Mouse (Mus musculus) midbrain, embryonic 13.5 days (tissue): ENCODE results near the gene Skiv2l. TPM values are rescaled to one million over a fixed set of nuclear protein-coding genes. Genes with fewer than 3 reads are reported as not detected.

ENCODE experiments used
- ATAC-seq: fragments of 200-750 bp; cut with Nextera tagmentation; 2 replicates; pipeline ENCODE4 v1.8.0; 2017; ENCODE audit warnings: mild to moderate bottlenecking, moderate TSS enrichment, moderate library complexity
- H3K27ac ChIP-seq: fragments of 300-500 bp; sonication (generic); 2 replicates; pipeline ENCODE4 v1.5.1; 2015; ENCODE audit warnings: inconsistent platforms, mild to moderate bottlenecking, moderate library complexity
- H3K27me3 ChIP-seq: fragments of 300-500 bp; sonication (generic); 2 replicates; pipeline ENCODE4 v1.6.1; 2015; ENCODE audit warnings: mild to moderate bottlenecking, inconsistent platforms
- H3K36me3 ChIP-seq: fragments of 300-500 bp; sonication (generic); 2 replicates; pipeline ENCODE4 v1.6.1; 2015; ENCODE audit warnings: mild to moderate bottlenecking, inconsistent platforms
- H3K4me1 ChIP-seq: fragments of 300-500 bp; sonication (generic); replicated peaks from 2 replicates; pipeline ENCODE4 v1.6.1; 2015; ENCODE audit warnings: inconsistent platforms
- H3K4me2 ChIP-seq: fragments of 300-500 bp; sonication (generic); replicated peaks from 2 replicates; pipeline ENCODE4 v1.6.1; 2015; ENCODE audit warnings: moderate library complexity, mild to moderate bottlenecking, inconsistent platforms
- H3K4me3 ChIP-seq: fragments of 300-500 bp; sonication (generic); replicated peaks from 2 replicates; pipeline ENCODE4 v1.5.1; 2015; ENCODE audit warnings: mild to moderate bottlenecking, inconsistent platforms
- H3K9ac ChIP-seq: fragments of 300-500 bp; sonication (generic); replicated peaks from 2 replicates; pipeline ENCODE4 v1.6.1; 2015; ENCODE audit warnings: mild to moderate bottlenecking, inconsistent platforms
- H3K9me3 ChIP-seq: fragments of 300-500 bp; sonication (generic); 2 replicates; pipeline ENCODE4 v1.6.1; 2016; ENCODE audit warnings: mild to moderate bottlenecking, inconsistent platforms
- WGBS: fragments of 180-500 bp; shearing (Covaris S2); methylation state at CpG from one replicate; pipeline ENCODE4 v1.1.7; 2015; 5-methylcytosine and 5-hydroxymethylcytosine counted together
- microRNA-seq: library from miRNA; unstranded; fragments of <30 nt; microRNA quantifications from one replicate; pipeline ENCODE4, GENCODE M21; 2016
- polyA plus RNA-seq: library from polyadenylated mRNA; unstranded; fragments of >200 nt; fragmentation: Nextera tagmentation; extraction: Ambion mirVana; gene quantifications from 2 replicates; pipeline ENCODE4 v1.2.1, GENCODE M21; 2015

Gene Skiv2l
- polyA plus RNA-seq, 1 experiment from 2014 or later = 61.3 TPM

GRCm38 (mm10) chr17:34795016-34795415 is 55.0 kb downstream of the Skiv2l start:
- no peak for ATAC-seq
- H3K9ac ChIP-seq = no peak overlapping the region
- H3K4me1 ChIP-seq = no peaks in the 10 kb centered on the region
- 88% methylated on average over 10 of the region's 10 CpGs for WGBS
- no peaks in the 10 kb centered on the region for H3K36me3 ChIP-seq
- H3K27me3 ChIP-seq = no peaks in the 10 kb centered on the region
- H3K27ac ChIP-seq = no peak overlapping the region
- peaks cover 9% of the 10 kb centered on the region for H3K9me3 ChIP-seq
- H3K4me3 ChIP-seq = no peak overlapping the region
- H3K4me2 ChIP-seq = no peak overlapping the region

Small RNAs within 50 kb of the gene (microRNA-seq; reads per million reads assigned to microRNA genes)
- gene Mir6970 (not detected), gene Mir6971 (2.7 reads per million, percentile 9 among the genes with 10 or more reads in this experiment), gene Mir6972 (not detected)

Other genes starting within 250 kb of the Skiv2l start
- gene Rnf5, start 246.5 kb downstream of the Skiv2l start, polyA plus RNA-seq = 324 and 337 TPM in 2 replicates
- 86.0 and 100 TPM in 2 replicates for gene Agpat1, start 245.9 kb downstream of the Skiv2l start, polyA plus RNA-seq
- gene Egfl8, start 234.2 kb downstream of the Skiv2l start, polyA plus RNA-seq = 6.8 and 8.6 TPM in 2 replicates
- 22.3 and 23.3 TPM in 2 replicates for gene Ppt2, start 221.7 kb downstream of the Skiv2l start, polyA plus RNA-seq
- 7.4 and 7.5 TPM in 2 replicates for gene Prrt1, start 220.7 kb downstream of the Skiv2l start, polyA plus RNA-seq
- gene Fkbpl, start 205.4 kb downstream of the Skiv2l start, polyA plus RNA-seq = 17.0 and 18.9 TPM in 2 replicates
- gene Atf6b, start 203.1 kb downstream of the Skiv2l start, polyA plus RNA-seq = 118 and 122 TPM in 2 replicates
- gene Tnxb, start 179.7 kb downstream of the Skiv2l start, polyA plus RNA-seq = 0.08 and 0.10 TPM in 2 replicates
- gene C4b, start 106.3 kb downstream of the Skiv2l start, polyA plus RNA-seq = not detected in 2 replicates
- not detected in 2 replicates for gene Cyp21a1, start 45.6 kb downstream of the Skiv2l start, polyA plus RNA-seq
- gene Stk19, start 13.3 kb downstream of the Skiv2l start, polyA plus RNA-seq = 38.5 and 40.5 TPM in 2 replicates
- gene Dxo, start 13.2 kb downstream of the Skiv2l start, polyA plus RNA-seq = 74.7 and 76.1 TPM in 2 replicates
- gene Nelfe, start 181 bp upstream of the Skiv2l start, polyA plus RNA-seq = 95.0 and 100 TPM in 2 replicates
- gene Cfb, start 12.3 kb upstream of the Skiv2l start, polyA plus RNA-seq = 1.7 and 2.2 TPM in 2 replicates
- gene Zbtb12, start 29.3 kb upstream of the Skiv2l start, polyA plus RNA-seq = 13.2 and 16.3 TPM in 2 replicates
- gene Gm20547, start 31.8 kb upstream of the Skiv2l start, polyA plus RNA-seq = 0.08 TPM in 1 of 2 replicates, not detected in the other
- gene C2, start 48.1 kb upstream of the Skiv2l start, polyA plus RNA-seq = 1.2 and 2.1 TPM in 2 replicates
- gene Ehmt2, start 48.3 kb upstream of the Skiv2l start, polyA plus RNA-seq = 105 and 114 TPM in 2 replicates
- 0.09 TPM in 1 of 2 replicates, not detected in the other for gene Slc44a4, start 64.3 kb upstream of the Skiv2l start, polyA plus RNA-seq
- gene Neu1, start 81.0 kb upstream of the Skiv2l start, polyA plus RNA-seq = 25.5 and 25.9 TPM in 2 replicates
- 0.10 and 0.11 TPM in 2 replicates for gene Hspa1b, start 109.0 kb upstream of the Skiv2l start, polyA plus RNA-seq
- gene Gm20481, start 119.7 kb upstream of the Skiv2l start, polyA plus RNA-seq = not detected in 2 replicates
- 2.8 and 2.9 TPM in 2 replicates for gene Hspa1a, start 121.9 kb upstream of the Skiv2l start, polyA plus RNA-seq
- 0.55 and 1.5 TPM in 2 replicates for gene Hspa1l, start 122.5 kb upstream of the Skiv2l start, polyA plus RNA-seq
- 141 and 150 TPM in 2 replicates for gene Lsm2, start 131.7 kb upstream of the Skiv2l start, polyA plus RNA-seq
- gene Vars, start 150.8 kb upstream of the Skiv2l start, polyA plus RNA-seq = 61.0 and 69.1 TPM in 2 replicates
- 0.13 and 0.20 TPM in 2 replicates for gene Vwa7, start 166.4 kb upstream of the Skiv2l start, polyA plus RNA-seq
- 3.8 and 4.3 TPM in 2 replicates for gene Sapcd1, start 177.8 kb upstream of the Skiv2l start, polyA plus RNA-seq
- gene Msh5, start 196.5 kb upstream of the Skiv2l start, polyA plus RNA-seq = 3.3 and 3.7 TPM in 2 replicates
- 93.7 and 99.6 TPM in 2 replicates for gene Clic1, start 199.8 kb upstream of the Skiv2l start, polyA plus RNA-seq
- 501 and 531 TPM in 2 replicates for gene Ddah2, start 208.8 kb upstream of the Skiv2l start, polyA plus RNA-seq
- gene Ly6g6c, start 215.2 kb upstream of the Skiv2l start, polyA plus RNA-seq = not detected in 2 replicates
- 0.45 and 0.50 TPM in 2 replicates for gene Mpig6b, start 216.0 kb upstream of the Skiv2l start, polyA plus RNA-seq
- 0.18 and 0.32 TPM in 2 replicates for gene Ly6g6e, start 226.7 kb upstream of the Skiv2l start, polyA plus RNA-seq
- gene Ly6g6d, start 227.9 kb upstream of the Skiv2l start, polyA plus RNA-seq = 1.0 and 1.9 TPM in 2 replicates
- 0.18 and 0.19 TPM in 2 replicates for gene Ly6g6f, start 235.4 kb upstream of the Skiv2l start, polyA plus RNA-seq
- 85.1 and 86.5 TPM in 2 replicates for gene Abhd16a, start 239.1 kb upstream of the Skiv2l start, polyA plus RNA-seq